Mouse (Mus musculus) gastrocnemius, postnatal 4 days (tissue): ENCODE results near the gene Tubb4b. TPM values are rescaled to one million over a fixed set of nuclear protein-coding genes. Genes with fewer than 3 reads are reported as not detected.
"Not testable (repeated sequence)": the region's sequence is repeated elsewhere in the genome, so short reads cannot be mapped to it uniquely, and the experiment has no call there.

ENCODE experiments used
- DNase-seq, 2 experiments: peaks; one replicate each; pipeline ENCODE4 v3.0.0; 2021 to 2022; ENCODE audit warnings: low spot score in 2 of 2, mixed read lengths in 2 of 2
- long read RNA-seq, 2 experiments: library from polyadenylated mRNA; stranded (forward); transcript quantifications; one replicate each; pipeline ENCODE4 v2.0.0; 2021
- total RNA-seq, 2 experiments: library from RNA; stranded (reverse); gene quantifications; 2 replicates each; pipeline ENCODE4 v1.2.3; 2021

Tubb4b gene
- 100 to 1,000 TPM; 360 to 390 TPM for total RNA-seq
- long read RNA-seq, experiment 1, transcript Tubb4b-201 (4 exons, 1,598 nt) = major isoform, 497 of 568 reads
- long read RNA-seq, experiment 1, partial matches to known transcripts = 14 of 568 reads
- long read RNA-seq, experiment 1, other reads (novel, unspliced or antisense) = 54 of 568 reads
- long read RNA-seq, experiment 2, transcript Tubb4b-201 (4 exons, 1,598 nt) = major isoform, 452 of 520 reads
- long read RNA-seq, experiment 2, partial matches to known transcripts = 61 of 520 reads
- long read RNA-seq, experiment 2, other reads (novel, unspliced or antisense) = 4 of 520 reads

- no peak for DNase-seq
Observed at GRCm38 (mm10) chr2:25224492-25224765, at the start of gene Tubb4b. Gene Tubb4b, minus strand, starts transcription at chr2:25224702.

GRCm38 (mm10) chr2:25273010-25273409 lies 48.5 kb upstream of the Tubb4b start:
- DNase-seq = no peak

- no peak for DNase-seq
Observed at GRCm38 (mm10) chr2:25272515-25272914, 48.0 kb upstream of the Tubb4b start.

GRCm38 (mm10) chr2:25271827-25272511 lies 47.5 kb upstream of the Tubb4b start, which contains the start of the genes Ssna1 and Anapc2:
Gene Ssna1, minus strand, starts transcription at chr2:25272438.
Gene Anapc2, plus strand, starts transcription at chr2:25272478.
- DNase-seq = peak; percentile 97 to 98

- DNase-seq = no peak
Observed at GRCm38 (mm10) chr2:25267746-25268309, 43.3 kb upstream of the Tubb4b start.

- no peak for DNase-seq
Observed at GRCm38 (mm10) chr2:25267241-25267640, 42.7 kb upstream of the Tubb4b start.

- DNase-seq = no peak
Observed at GRCm38 (mm10) chr2:25266720-25267119, 42.2 kb upstream of the Tubb4b start.

GRCm38 (mm10) chr2:25265897-25266656 lies 41.6 kb upstream of the Tubb4b start:
- DNase-seq = no peak

GRCm38 (mm10) chr2:25264851-25265250 lies 40.3 kb upstream of the Tubb4b start:
- no peak for DNase-seq

- DNase-seq = no peak
Observed at GRCm38 (mm10) chr2:25264286-25264660, 39.8 kb upstream of the Tubb4b start.

- no peak for DNase-seq
Observed at GRCm38 (mm10) chr2:25263623-25264285, 39.3 kb upstream of the Tubb4b start.

GRCm38 (mm10) chr2:25262795-25263622 lies 38.5 kb upstream of the Tubb4b start:
- DNase-seq = peak in 1 of 2 experiments; percentile 46

- peak; percentile 64 to 91 for DNase-seq
Observed at GRCm38 (mm10) chr2:25262291-25262767, 37.8 kb upstream of the Tubb4b start, which contains the start of gene Tprn. Gene Tprn, plus strand, starts transcription at chr2:25262618.

- DNase-seq = no peak
Observed at GRCm38 (mm10) chr2:25261870-25262269, 37.4 kb upstream of the Tubb4b start.

- no peak for DNase-seq
Observed at GRCm38 (mm10) chr2:25258887-25259286, 34.4 kb upstream of the Tubb4b start.

GRCm38 (mm10) chr2:25257250-25257649 lies 32.7 kb upstream of the Tubb4b start:
- DNase-seq = not testable (repeated sequence)

- not testable (repeated sequence) for DNase-seq
Observed at GRCm38 (mm10) chr2:25256443-25257109, 32.1 kb upstream of the Tubb4b start.

GRCm38 (mm10) chr2:25255284-25255779 lies 30.8 kb upstream of the Tubb4b start, which contains the start of gene Tmem203:
Gene Tmem203, plus strand, starts transcription at chr2:25255439.
- DNase-seq = peak; percentile 77 to 85

- DNase-seq = no peak
Observed at GRCm38 (mm10) chr2:25252331-25252730, 27.8 kb upstream of the Tubb4b start.
